ENCODE assay signal across 10 mouse cellular contexts in the genomic region with DNA sequence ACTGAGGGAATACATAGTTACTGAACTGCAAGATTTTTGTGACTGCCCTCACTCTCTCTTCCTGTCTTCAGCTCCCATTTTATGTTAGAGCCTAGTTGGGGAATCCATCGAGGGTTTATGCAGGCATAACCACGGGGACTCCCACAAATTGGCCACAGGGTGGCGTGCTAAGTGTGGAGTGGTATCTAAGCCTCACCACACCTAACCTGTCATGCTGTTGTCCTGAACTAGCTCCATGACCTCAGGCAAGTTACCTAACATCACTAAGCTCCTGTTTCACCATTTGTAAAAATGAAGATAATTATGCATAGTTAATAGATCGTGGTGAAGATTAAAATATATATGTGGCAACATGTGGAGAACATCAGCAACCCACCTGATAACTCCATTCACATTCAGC.
DNase-seq lines count a peak whose midpoint lies in the region; ATAC-seq and TF ChIP-seq lines count a peak whose summit lies in the region.
"Had no signal": no experiment of that assay in that cellular context is flagged by ENCODE, and none has a peak within 500 bp of the region (broad histone marks: within the 10 kb centered on the region; RNA-seq: fewer than 3 reads in every experiment).

No protein-coding gene starts in this region.

- no peaks in the 10 kb centered on the region for H3K9me3 ChIP-seq in kidney, embryonic 15.5 days (replicated peaks)
- H3K9me3 ChIP-seq in ES-Bruce4 (replicated peaks; ENCODE audit: control insufficient read depth, insufficient read depth, low read length, poor library complexity, severe bottlenecking), result no peaks in the 10 kb centered on the region
- no peaks in the 10 kb centered on the region for H3K9me3 ChIP-seq in embryonic facial prominence, embryonic 10.5 days
- H3K9me3 ChIP-seq: limb, embryonic 15.5 days had no signal

- WGBS in kidney, adult 2 months, result 78% methylated on average over 4 of the region's 4 CpGs
- WGBS in kidney, embryonic 15.5 days, result 83% methylated on average over 4 of the region's 4 CpGs
- 83% methylated on average over 4 of the region's 4 CpGs for WGBS in embryonic facial prominence, embryonic 10.5 days

- no peak for ATAC-seq in kidney, embryonic 15.5 days (replicated peaks; ENCODE audit: low FRiP score)
- no peak for ATAC-seq in CD4-positive, CD25-positive, alpha-beta regulatory T cell, adult 4 months

- no peak for TF ChIP-seq EP300 in ES-Bruce4 (IDR thresholded peaks at IDR 0.05; ENCODE audit: insufficient read depth, low read depth, low read length)

- H3K27ac ChIP-seq in kidney, adult 2 months (ENCODE audit: insufficient read depth, low read depth, low read length), result no peak overlapping the region
- no peak overlapping the region for H3K27ac ChIP-seq in kidney, embryonic 15.5 days
- no peak overlapping the region for H3K27ac ChIP-seq in ES-Bruce4 (ENCODE audit: insufficient read depth, low read length)
- H3K27ac ChIP-seq in embryonic facial prominence, embryonic 10.5 days (replicated peaks), result no peak overlapping the region
- H3K27ac ChIP-seq: limb, embryonic 15.5 days had no signal

- H3K4me2 ChIP-seq in kidney, embryonic 15.5 days, result no peak overlapping the region
- H3K4me2 ChIP-seq: limb, embryonic 15.5 days; midbrain, embryonic 11.5 days had no signal

- no peak overlapping the region for H3K9ac ChIP-seq in kidney, embryonic 15.5 days
- H3K9ac ChIP-seq in ES-Bruce4 (ENCODE audit: low read depth, poor library complexity, severe bottlenecking), result no peak overlapping the region
- H3K9ac ChIP-seq: limb, embryonic 15.5 days had no signal

- no peaks in the 10 kb centered on the region for H3K4me1 ChIP-seq in kidney, adult 2 months (ENCODE audit: control insufficient read depth, insufficient read depth, low read length)
- no peaks in the 10 kb centered on the region for H3K4me1 ChIP-seq in kidney, embryonic 15.5 days
- no peaks in the 10 kb centered on the region for H3K4me1 ChIP-seq in ES-Bruce4 (ENCODE audit: control insufficient read depth, insufficient read depth, low read length)
- H3K4me1 ChIP-seq in embryonic facial prominence, embryonic 10.5 days, result no peaks in the 10 kb centered on the region

- no peaks in the 10 kb centered on the region for H3K36me3 ChIP-seq in kidney, adult 2 months (ENCODE audit: control insufficient read depth, insufficient read depth, low read length)
- no peaks in the 10 kb centered on the region for H3K36me3 ChIP-seq in kidney, embryonic 15.5 days
- H3K36me3 ChIP-seq in ES-Bruce4 (ENCODE audit: control insufficient read depth, insufficient read depth, low read length, poor library complexity, severe bottlenecking), result no peaks in the 10 kb centered on the region
- H3K36me3 ChIP-seq in embryonic facial prominence, embryonic 10.5 days (replicated peaks), result no peaks in the 10 kb centered on the region
- H3K36me3 ChIP-seq: limb, embryonic 15.5 days had no signal

- TF ChIP-seq POLR2A in kidney, adult 2 months (IDR thresholded peaks at IDR 0.05; ENCODE audit: low read depth, low read length), result no peak
- TF ChIP-seq POLR2A in ES-Bruce4 (IDR thresholded peaks at IDR 0.05; ENCODE audit: insufficient read depth, low read length), result no peak

- no peak for DNase-seq in kidney, adult 2 months
- DNase-seq in adrenal gland, postnatal 14 days, result peak; percentile 40
- peak; percentile 9 for DNase-seq in lung, postnatal 10 days
- DNase-seq in embryonic facial prominence, embryonic 10.5 days (ENCODE audit: low spot score), result no peak

- no peaks in the 10 kb centered on the region for H3K27me3 ChIP-seq in kidney, adult 2 months (replicated peaks; ENCODE audit: control insufficient read depth, insufficient read depth, low read length)
- no peaks in the 10 kb centered on the region for H3K27me3 ChIP-seq in kidney, embryonic 15.5 days
- no peaks in the 10 kb centered on the region for H3K27me3 ChIP-seq in ES-Bruce4 (ENCODE audit: control insufficient read depth, insufficient read depth, low read length, poor library complexity, severe bottlenecking)
- H3K27me3 ChIP-seq in embryonic facial prominence, embryonic 10.5 days (replicated peaks; ENCODE audit: low read depth, poor library complexity, severe bottlenecking), result no peaks in the 10 kb centered on the region
- H3K27me3 ChIP-seq: limb, embryonic 15.5 days had no signal

- H3K4me3 ChIP-seq in kidney, adult 2 months (ENCODE audit: insufficient read depth, low read depth, low read length), result no peak overlapping the region
- no peak overlapping the region for H3K4me3 ChIP-seq in kidney, embryonic 15.5 days (replicated peaks)
- H3K4me3 ChIP-seq in ES-Bruce4 (ENCODE audit: low read depth, low read length), result no peak overlapping the region
- H3K4me3 ChIP-seq in embryonic facial prominence, embryonic 10.5 days, result no peak overlapping the region
- H3K4me3 ChIP-seq: erythroblast, embryonic 14.5 days; limb, embryonic 15.5 days had no signal

- peak; percentile 15; the same call in 1 of the 2 replicates for TF ChIP-seq CTCF in kidney, adult 2 months (conservative IDR thresholded peaks at IDR 0.05; ENCODE audit: insufficient read depth, insufficient read length, low read depth, low read length)
- peak; percentile 36 for TF ChIP-seq CTCF in ES-Bruce4 (IDR thresholded peaks at IDR 0.05; ENCODE audit: low read depth, low read length)

Comparison
In these comparisons a context has a peak if more than half of its experiments do, and no peak if none do; other contexts are left out.
1. DNase-seq: peak in adrenal gland, postnatal 14 days (single experiment) and lung, postnatal 10 days (single experiment); none in kidney, adult 2 months (single experiment) and embryonic facial prominence, embryonic 10.5 days (single experiment).